Mouse (Mus musculus): ENCODE data around the gene S1pr1. TPM values are rescaled to one million over a fixed set of nuclear protein-coding genes. Genes with fewer than 3 reads are reported as not detected.

The S1pr1 gene
- total and polyA plus RNA-seq, 3 experiments: 0.08 to 0.13 TPM; not detected in 1

GRCm38 (mm10) chr3:115667182-115667581 lies 47.7 kb downstream of the S1pr1 start:
- no peaks in the 10 kb centered on the region for H3K9me3 ChIP-seq (replicated peaks; ENCODE audit: insufficient read depth, low read length)
- H3K36me3 ChIP-seq (ENCODE audit: control insufficient read depth in 1 of 2, insufficient read depth in 2 of 2, low read length in 2 of 2): peaks cover 0 to 9% of the 10 kb centered on the region in 2 experiments; a peak in 2 of 4 replicates
- TF ChIP-seq GABPA (IDR thresholded peaks at IDR 0.05; ENCODE audit: low read depth, low read length) (no peak), TAL1 (IDR thresholded peaks at IDR 0.05; ENCODE audit: low read length) (no peak), CHD1 (IDR thresholded peaks at IDR 0.05; ENCODE audit: low read depth, low read length) (no peak), TCF12 (IDR thresholded peaks at IDR 0.05; ENCODE audit: low read depth, low read length) (no peak), ZC3H11A (IDR thresholded peaks at IDR 0.05; ENCODE audit: low read depth, low read length) (no peak), TBP (IDR thresholded peaks at IDR 0.05; ENCODE audit: low read depth, low read length) (no peak), POLR2AphosphoS5 (IDR thresholded peaks at IDR 0.05; ENCODE audit: borderline replicate concordance, low read depth, low read length) (no peak), MAZ (IDR thresholded peaks at IDR 0.05; ENCODE audit: low read depth, low read length) (no peak), POLR2AphosphoS2 (IDR thresholded peaks at IDR 0.05; ENCODE audit: low read length) (no peak)
- no peaks in the 10 kb centered on the region for H3K79me2 ChIP-seq (ENCODE audit: control insufficient read depth, insufficient read depth, low read length, poor library complexity)
- H3K27me3 ChIP-seq (ENCODE audit: control insufficient read depth in 1 of 2, insufficient read depth in 2 of 2, low read length in 2 of 2): no peaks in the 10 kb centered on the region
- no peak for DNase-seq (ENCODE audit: low read depth, low spot score)
- no peak overlapping the region for H3K9ac ChIP-seq (ENCODE audit: control insufficient read depth, low read depth, low read length, poor library complexity, severe bottlenecking)
- no peak overlapping the region for H3K27ac ChIP-seq (ENCODE audit: control insufficient read depth, low read depth, low read length)
- peaks cover 3 to 10% of the 10 kb centered on the region in 2 experiments for H3K4me1 ChIP-seq (ENCODE audit: control insufficient read depth in 1 of 2, insufficient read depth in 2 of 2, low read length in 2 of 2)
- no peak overlapping the region for H3K4me3 ChIP-seq (ENCODE audit: control insufficient read depth in 1 of 2, insufficient read depth in 1 of 2, low read depth in 2 of 2, low read length in 2 of 2)

- H3K27me3 ChIP-seq (ENCODE audit: control insufficient read depth in 1 of 2, insufficient read depth in 2 of 2, low read length in 2 of 2): no peaks in the 10 kb centered on the region
- H3K9me3 ChIP-seq (replicated peaks; ENCODE audit: insufficient read depth, low read length): no peaks in the 10 kb centered on the region
- TF ChIP-seq NRF1 (IDR thresholded peaks at IDR 0.05; ENCODE audit: insufficient read depth, low read depth, low read length, poor library complexity, severe bottlenecking): no peak
- no peak for TF ChIP-seq ZNF384 (IDR thresholded peaks at IDR 0.05; ENCODE audit: low read depth, low read length)
- no peak for TF ChIP-seq MXI1 (IDR thresholded peaks at IDR 0.05; ENCODE audit: low read depth, low read length)
- TF ChIP-seq ETS1 (IDR thresholded peaks at IDR 0.05; ENCODE audit: low read depth, low read length): no peak
- TF ChIP-seq SIN3A (IDR thresholded peaks at IDR 0.05; ENCODE audit: low read length): no peak
- no peak for TF ChIP-seq HCFC1 (IDR thresholded peaks at IDR 0.05; ENCODE audit: low read depth, low read length)
- no peak for TF ChIP-seq NELFE (IDR thresholded peaks at IDR 0.05; ENCODE audit: low read depth, low read length)
- TF ChIP-seq TAL1 (IDR thresholded peaks at IDR 0.05; ENCODE audit: low read length): no peak
- no peak overlapping the region for H3K4me3 ChIP-seq (ENCODE audit: control insufficient read depth in 1 of 2, insufficient read depth in 1 of 2, low read depth in 2 of 2, low read length in 2 of 2)
- H3K27ac ChIP-seq (ENCODE audit: control insufficient read depth, low read depth, low read length): no peak overlapping the region
- peaks cover 3 to 10% of the 10 kb centered on the region in 2 experiments for H3K4me1 ChIP-seq (ENCODE audit: control insufficient read depth in 1 of 2, insufficient read depth in 2 of 2, low read length in 2 of 2)
- DNase-seq (ENCODE audit: low read depth, low spot score): no peak
- peaks cover 0 to 9% of the 10 kb centered on the region in 2 experiments; a peak in 2 of 4 replicates for H3K36me3 ChIP-seq (ENCODE audit: control insufficient read depth in 1 of 2, insufficient read depth in 2 of 2, low read length in 2 of 2)
- no peaks in the 10 kb centered on the region for H3K79me2 ChIP-seq (ENCODE audit: control insufficient read depth, insufficient read depth, low read length, poor library complexity)
- H3K9ac ChIP-seq (ENCODE audit: control insufficient read depth, low read depth, low read length, poor library complexity, severe bottlenecking): no peak overlapping the region
These were observed 48.3 kb downstream of the S1pr1 start for GRCm38 (mm10) chr3:115666547-115666946.

All from MEL (cell line).